Mouse (Mus musculus): ENCODE data around the gene Begain. TPM values are rescaled to one million over a fixed set of nuclear protein-coding genes. Genes with fewer than 3 reads are reported as not detected.

The Begain gene
- total RNA-seq, 2 experiments from 2014 or later = not detected

GRCm38 (mm10) chr12:109057736-109058135 lies 10.3 kb downstream of the Begain start:
- ATAC-seq (replicated peaks; ENCODE audit: low FRiP score, poor library complexity, severe bottlenecking) = no peak

GRCm38 (mm10) chr12:109053020-109053806 lies 14.8 kb downstream of the Begain start:
- ATAC-seq (replicated peaks; ENCODE audit: low FRiP score, poor library complexity, severe bottlenecking) = no peak

- no peak for ATAC-seq (replicated peaks; ENCODE audit: low FRiP score, poor library complexity, severe bottlenecking)
These were observed 18.1 kb downstream of the Begain start for GRCm38 (mm10) chr12:109049949-109050348.

- no peak for ATAC-seq (replicated peaks; ENCODE audit: low FRiP score, poor library complexity, severe bottlenecking)
These were observed 22.4 kb downstream of the Begain start for GRCm38 (mm10) chr12:109045581-109045980.

- ATAC-seq (replicated peaks; ENCODE audit: low FRiP score, poor library complexity, severe bottlenecking) = no peak
These were observed 23.5 kb downstream of the Begain start for GRCm38 (mm10) chr12:109044497-109044896.

- no peak for ATAC-seq (replicated peaks; ENCODE audit: low FRiP score, poor library complexity, severe bottlenecking)
These were observed 28.7 kb downstream of the Begain start for GRCm38 (mm10) chr12:109039311-109039710.

- ATAC-seq (replicated peaks; ENCODE audit: low FRiP score, poor library complexity, severe bottlenecking) = no peak
These were observed 29.7 kb downstream of the Begain start for GRCm38 (mm10) chr12:109038179-109038819.

- ATAC-seq (replicated peaks; ENCODE audit: low FRiP score, poor library complexity, severe bottlenecking) = no peak
These were observed 31.0 kb downstream of the Begain start for GRCm38 (mm10) chr12:109037026-109037425.

DNA sequence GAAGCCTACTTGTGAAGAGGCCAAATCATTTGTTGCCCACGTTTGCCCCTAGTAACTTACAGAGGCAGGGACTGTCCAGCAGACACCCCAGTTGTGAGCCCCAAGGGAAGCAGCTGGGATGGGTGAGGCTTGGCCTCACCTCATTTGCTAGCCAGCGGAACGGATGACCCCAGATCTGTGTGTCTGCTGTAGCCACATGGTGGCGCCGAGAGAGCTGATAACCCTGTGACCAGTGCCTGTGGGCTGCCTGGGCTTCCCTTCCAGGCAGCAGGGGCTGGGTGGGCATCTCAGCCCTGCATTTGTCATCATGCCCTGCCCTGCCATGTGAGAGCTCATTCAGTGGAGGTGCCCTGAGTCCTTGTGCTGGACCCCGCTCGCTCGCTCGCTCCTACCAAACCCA lies 44.2 kb downstream of the Begain start:
- ATAC-seq (replicated peaks; ENCODE audit: low FRiP score, poor library complexity, severe bottlenecking) = no peak

- ATAC-seq (replicated peaks; ENCODE audit: low FRiP score, poor library complexity, severe bottlenecking) = no peak
These were observed 45.1 kb downstream of the Begain start for GRCm38 (mm10) chr12:109022966-109023365.

DNA sequence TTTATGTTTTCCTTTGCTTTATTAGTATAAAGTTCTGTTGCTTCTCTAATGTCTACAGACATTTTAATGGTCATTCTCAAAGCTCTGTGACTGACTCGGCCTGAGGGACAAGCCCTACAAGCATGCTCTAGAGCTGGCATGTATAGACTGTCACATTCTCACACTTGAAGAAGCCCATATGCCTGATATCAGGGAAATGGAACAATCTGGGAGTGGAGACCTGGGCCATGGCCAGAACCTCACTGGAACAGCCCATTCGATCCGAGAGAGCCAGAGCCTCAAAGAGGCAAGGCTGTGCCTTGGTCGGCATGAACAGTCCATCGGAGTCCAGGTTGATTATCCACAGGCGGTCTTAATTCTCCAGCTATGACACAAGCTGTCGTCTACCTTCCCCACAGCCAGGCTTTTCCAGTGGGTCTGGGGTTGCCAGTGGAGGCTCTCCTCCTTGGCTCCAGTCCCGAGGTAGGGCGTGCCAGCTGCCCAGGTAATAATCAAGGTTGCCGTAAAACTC lies 45.8 kb downstream of the Begain start:
- ATAC-seq (replicated peaks; ENCODE audit: low FRiP score, poor library complexity, severe bottlenecking) = no peak

DNA sequence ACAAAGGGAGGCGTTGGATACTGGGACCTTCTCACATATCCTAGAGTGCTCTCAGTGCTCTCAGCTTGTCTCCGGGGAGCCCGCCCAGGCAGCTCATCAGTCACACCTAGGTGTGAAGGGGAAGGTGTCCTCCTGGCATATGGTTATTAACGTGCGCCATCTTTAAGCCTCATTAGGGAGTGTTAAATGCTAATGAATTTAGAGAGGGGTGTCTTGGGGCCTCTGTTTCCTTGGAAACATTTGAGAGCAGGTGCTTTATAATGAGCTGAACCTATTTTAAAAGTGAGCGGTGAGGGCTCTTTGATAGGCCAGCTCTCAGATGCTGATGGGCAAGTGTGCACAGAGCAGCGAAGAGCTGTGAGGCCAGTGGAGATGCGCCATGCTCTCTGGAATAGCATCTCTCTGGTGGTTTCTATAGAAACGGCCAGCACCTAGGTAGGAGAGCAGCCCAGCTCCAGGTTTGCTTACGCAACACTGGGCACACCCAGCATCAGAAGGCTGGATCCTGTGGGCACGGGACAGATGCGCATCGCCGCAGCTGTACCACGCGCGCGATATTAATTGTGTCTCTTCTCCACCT lies 57.9 kb downstream of the Begain start:
- no peak for ATAC-seq (replicated peaks; ENCODE audit: low FRiP score, poor library complexity, severe bottlenecking)

DNA sequence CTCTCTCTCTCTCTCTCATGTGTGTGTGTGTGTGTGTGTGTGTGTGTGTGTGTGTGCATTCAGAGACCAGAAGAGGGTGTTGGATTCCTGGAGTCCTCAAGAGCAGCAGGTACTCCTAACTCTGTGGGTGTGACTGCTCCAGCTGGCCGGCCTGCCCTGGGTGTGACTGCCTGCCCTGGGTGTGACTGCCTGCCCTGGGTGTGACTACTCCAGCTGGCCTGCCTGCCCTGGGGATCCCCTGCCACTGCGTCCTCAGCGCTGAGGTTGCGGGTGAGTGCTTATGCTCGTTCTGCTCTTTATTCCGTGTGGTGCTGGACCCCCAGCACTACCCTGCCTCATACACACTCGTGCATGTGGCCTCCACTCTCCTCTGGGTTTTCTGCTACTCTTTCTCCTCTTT lies 65.0 kb downstream of the Begain start:
- ATAC-seq (replicated peaks; ENCODE audit: low FRiP score, poor library complexity, severe bottlenecking) = no peak

DNA sequence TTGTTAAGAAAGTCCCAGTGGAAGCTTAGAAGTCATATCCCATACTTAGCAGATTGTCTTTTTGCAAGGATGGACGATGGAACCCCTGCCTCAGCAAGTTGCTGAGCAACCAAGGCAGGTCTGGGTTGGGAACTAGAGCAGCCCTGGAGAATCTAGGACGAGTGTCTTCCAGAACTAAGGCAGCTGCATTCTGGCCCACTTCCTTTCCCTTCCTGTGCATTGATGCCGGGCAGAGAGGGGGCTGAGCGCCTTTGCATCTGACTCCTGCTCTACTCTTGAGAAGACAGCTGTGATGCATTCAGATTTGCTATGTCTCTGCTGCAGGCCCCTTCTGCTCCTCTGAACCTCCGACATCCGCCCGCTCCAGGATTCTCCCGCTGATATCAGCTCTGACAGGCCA lies 70.8 kb downstream of the Begain start:
- no peak for ATAC-seq (replicated peaks; ENCODE audit: low FRiP score, poor library complexity, severe bottlenecking)

DNA sequence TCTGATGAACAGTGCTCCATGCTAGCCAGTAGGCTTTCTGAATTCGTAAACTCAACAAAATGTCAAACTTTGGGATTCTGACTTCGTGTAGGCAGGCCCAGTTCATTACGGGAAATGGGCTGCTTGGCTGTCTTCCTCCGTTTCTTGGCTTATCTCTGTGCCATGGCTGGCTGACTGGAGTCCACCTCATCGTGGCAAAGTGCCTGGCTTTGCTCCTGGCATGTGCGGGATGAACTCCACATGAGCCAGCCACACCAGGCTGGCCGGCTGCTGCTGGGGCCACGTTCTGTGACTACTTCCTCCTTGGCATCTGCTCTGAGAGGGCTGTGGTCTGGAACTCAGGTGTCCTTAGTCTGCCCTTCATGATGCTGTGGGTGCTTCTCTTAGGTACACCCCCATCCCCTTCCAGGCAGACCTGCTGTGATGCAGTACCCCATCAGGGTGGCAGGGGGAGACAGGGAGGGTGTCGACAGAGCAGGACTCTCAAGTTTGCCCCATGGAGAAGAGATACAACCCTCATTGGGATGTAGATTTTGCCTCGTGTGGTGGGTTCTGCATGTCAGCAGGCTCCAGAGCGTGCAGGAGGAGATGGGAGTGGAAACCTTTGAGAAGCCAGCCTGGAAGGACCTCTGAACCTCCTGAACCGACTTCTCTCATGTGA lies 71.9 kb downstream of the Begain start:
- no peak for ATAC-seq (replicated peaks; ENCODE audit: low FRiP score, poor library complexity, severe bottlenecking)

- no peak for ATAC-seq (replicated peaks; ENCODE audit: low FRiP score, poor library complexity, severe bottlenecking)
These were observed 73.5 kb downstream of the Begain start for GRCm38 (mm10) chr12:108994436-108995031.

GRCm38 (mm10) chr12:108993046-108993445 lies 75.0 kb downstream of the Begain start:
- no peak for ATAC-seq (replicated peaks; ENCODE audit: low FRiP score, poor library complexity, severe bottlenecking)

DNA sequence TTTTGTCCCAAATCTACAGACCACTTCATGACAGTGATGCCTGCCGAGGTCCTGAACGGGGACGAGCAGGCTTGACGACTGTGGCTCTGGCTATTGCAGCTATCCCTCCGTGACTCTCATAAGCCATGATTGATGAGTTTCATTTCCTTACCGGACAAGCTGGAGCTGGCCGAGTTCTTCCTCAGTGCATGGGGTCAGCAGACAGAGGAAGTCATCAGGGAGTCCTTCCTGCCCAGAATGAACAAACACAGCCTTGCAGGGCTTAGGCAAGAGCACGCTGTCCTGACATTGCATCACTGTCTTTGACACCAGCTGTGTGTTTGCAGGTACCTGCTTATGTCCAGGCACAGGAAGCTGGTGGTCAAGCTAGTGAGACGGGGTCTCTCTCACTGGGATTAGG lies 77.6 kb downstream of the Begain start:
- ATAC-seq (replicated peaks; ENCODE audit: low FRiP score, poor library complexity, severe bottlenecking) = no peak

GRCm38 (mm10) chr12:108987448-108987847 lies 80.6 kb downstream of the Begain start:
- ATAC-seq (replicated peaks; ENCODE audit: low FRiP score, poor library complexity, severe bottlenecking) = no peak

- no peak for ATAC-seq (replicated peaks; ENCODE audit: low FRiP score, poor library complexity, severe bottlenecking)
These were observed 83.0 kb downstream of the Begain start for GRCm38 (mm10) chr12:108985025-108985424.
